Mouse (Mus musculus): ENCODE data around the gene Cebpz. TPM values are rescaled to one million over a fixed set of nuclear protein-coding genes. Genes with fewer than 3 reads are reported as not detected.
A peak's percentile ranks its signal among the peaks of the same experiment; 100 is the strongest.

The Cebpz gene
- polyA plus RNA-seq, 1 experiment: 1.0 TPM

GRCm38 (mm10) chr17:78885286-78886065 is 51.4 kb downstream of the Cebpz start:
- H3K27me3 ChIP-seq (ENCODE audit: control insufficient read depth, insufficient read depth, low read length): no peaks in the 10 kb centered on the region
- 80% methylated on average over 5 of the region's 5 CpGs for WGBS
- H3K27ac ChIP-seq (ENCODE audit: insufficient read depth, low read depth, low read length): no peak overlapping the region
- no peak for TF ChIP-seq POLR2A (IDR thresholded peaks at IDR 0.05; ENCODE audit: low read depth, low read length)
- no peak for TF ChIP-seq CTCF (IDR thresholded peaks at IDR 0.05; ENCODE audit: extremely low read depth, insufficient read length, insufficient replicate concordance, low read depth, low read length)
- no peaks in the 10 kb centered on the region for H3K36me3 ChIP-seq (ENCODE audit: control insufficient read depth, insufficient read depth, low read length)
- no peak overlapping the region for H3K4me3 ChIP-seq (ENCODE audit: low read depth, low read length)
- peaks cover 3% of the 10 kb centered on the region; the same call in 1 of the 2 replicates for H3K4me1 ChIP-seq (ENCODE audit: control insufficient read depth, insufficient read depth, insufficient read length, low read length)

- TF ChIP-seq POLR2A (IDR thresholded peaks at IDR 0.05; ENCODE audit: low read depth, low read length): no peak
- TF ChIP-seq CTCF (IDR thresholded peaks at IDR 0.05; ENCODE audit: extremely low read depth, insufficient read length, insufficient replicate concordance, low read depth, low read length): no peak
- WGBS: 88% methylated on average over 4 of the region's 4 CpGs
- H3K36me3 ChIP-seq (ENCODE audit: control insufficient read depth, insufficient read depth, low read length): peaks cover 5% of the 10 kb centered on the region
These were observed 53.6 kb downstream of the Cebpz start for GRCm38 (mm10) chr17:78883291-78883690.

DNA sequence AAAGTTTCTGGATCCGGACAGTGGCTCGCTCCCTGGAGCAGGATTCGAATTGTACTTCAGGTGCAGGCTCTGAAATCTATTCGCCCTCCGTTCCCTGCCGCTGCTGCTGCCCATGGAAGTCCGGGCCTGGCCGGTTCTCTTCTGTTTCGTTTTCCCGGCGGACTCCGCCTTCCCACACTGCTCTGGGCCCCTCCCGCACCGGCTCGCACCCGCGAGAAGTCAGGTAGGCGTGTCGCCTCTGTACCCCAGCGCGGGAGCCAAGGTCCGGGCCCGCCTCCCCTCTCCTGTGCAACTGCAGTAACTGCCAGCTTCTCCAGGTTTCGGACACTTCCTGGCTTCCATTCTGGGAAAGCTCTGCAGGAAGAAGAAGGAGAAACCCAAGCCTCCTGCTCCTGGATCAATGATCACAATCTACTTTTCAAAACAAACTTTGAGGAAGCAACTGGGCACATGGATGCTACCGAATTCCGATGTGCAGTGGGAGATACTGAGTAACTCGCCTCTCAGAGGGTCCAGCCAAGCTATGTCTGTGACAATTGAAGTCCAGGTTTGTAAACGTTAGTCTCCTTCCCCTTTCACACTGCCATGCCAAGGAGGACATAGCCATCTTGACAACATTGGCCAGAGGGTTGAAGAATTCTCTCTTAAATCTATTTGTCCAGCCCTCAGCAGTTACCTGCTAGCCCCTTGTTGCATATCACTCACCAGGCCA is 54.3 kb downstream of the Cebpz start, which contains the start of gene Eif2ak2:
Eif2ak2 (minus strand) TSS at position 173 of the 712 bp plus-strand sequence.
- Histone ChIP-seq H3K27me3 (ENCODE audit: control insufficient read depth, insufficient read depth, low read length) (no peaks in the 10 kb centered on the region), H3K4me1 (ENCODE audit: control insufficient read depth, insufficient read depth, insufficient read length, low read length) (peaks cover 3% of the 10 kb centered on the region; the same call in 1 of the 2 replicates), H3K36me3 (ENCODE audit: control insufficient read depth, insufficient read depth, low read length) (peaks cover 12% of the 10 kb centered on the region), H3K4me3 (ENCODE audit: low read depth, low read length) (peak within 1 kb of the TSS; percentile 78), H3K27ac (ENCODE audit: insufficient read depth, low read depth, low read length) (peak within 1 kb of the TSS; percentile 89)
- 1% methylated on average over 28 of the region's 28 CpGs for WGBS
- TF ChIP-seq POLR2A (IDR thresholded peaks at IDR 0.05; ENCODE audit: low read depth, low read length): peak; percentile 90
- no peak for TF ChIP-seq CTCF (IDR thresholded peaks at IDR 0.05; ENCODE audit: extremely low read depth, insufficient read length, insufficient replicate concordance, low read depth, low read length)

More at GRCm38 (mm10) chr17:78883291-78883690, 53.6 kb downstream of the Cebpz start:
- no peaks in the 10 kb centered on the region for H3K27me3 ChIP-seq (ENCODE audit: control insufficient read depth, insufficient read depth, low read length)
- no peak overlapping the region for H3K27ac ChIP-seq (ENCODE audit: insufficient read depth, low read depth, low read length)
- H3K4me3 ChIP-seq (ENCODE audit: low read depth, low read length): no peak overlapping the region
- peaks cover 3% of the 10 kb centered on the region; the same call in 1 of the 2 replicates for H3K4me1 ChIP-seq (ENCODE audit: control insufficient read depth, insufficient read depth, insufficient read length, low read length)

- H3K4me1 ChIP-seq (ENCODE audit: control insufficient read depth, insufficient read depth, insufficient read length, low read length): peaks cover 3% of the 10 kb centered on the region; the same call in 1 of the 2 replicates
- 3% methylated on average over 5 of the region's 7 CpGs for WGBS
- TF ChIP-seq CTCF (IDR thresholded peaks at IDR 0.05; ENCODE audit: extremely low read depth, insufficient read length, insufficient replicate concordance, low read depth, low read length): no peak
- TF ChIP-seq POLR2A (IDR thresholded peaks at IDR 0.05; ENCODE audit: low read depth, low read length): no peak
- peak overlapping the region; percentile 78 for H3K4me3 ChIP-seq (ENCODE audit: low read depth, low read length)
- peaks cover 15% of the 10 kb centered on the region for H3K36me3 ChIP-seq (ENCODE audit: control insufficient read depth, insufficient read depth, low read length)
- peak overlapping the region; percentile 89 for H3K27ac ChIP-seq (ENCODE audit: insufficient read depth, low read depth, low read length)
- H3K27me3 ChIP-seq (ENCODE audit: control insufficient read depth, insufficient read depth, low read length): no peaks in the 10 kb centered on the region
These were observed 55.0 kb downstream of the Cebpz start for GRCm38 (mm10) chr17:78881878-78882304.

- Histone ChIP-seq H3K27me3 (ENCODE audit: control insufficient read depth, insufficient read depth, low read length) (no peaks in the 10 kb centered on the region), H3K4me3 (ENCODE audit: low read depth, low read length) (no peak overlapping the region), H3K36me3 (ENCODE audit: control insufficient read depth, insufficient read depth, low read length) (peaks cover 60% of the 10 kb centered on the region), H3K27ac (ENCODE audit: insufficient read depth, low read depth, low read length) (no peak overlapping the region), H3K4me1 (ENCODE audit: control insufficient read depth, insufficient read depth, insufficient read length, low read length) (no peaks in the 10 kb centered on the region)
- WGBS: 94% methylated on average over 6 of the region's 6 CpGs
- TF ChIP-seq CTCF (IDR thresholded peaks at IDR 0.05; ENCODE audit: extremely low read depth, insufficient read length, insufficient replicate concordance, low read depth, low read length) (no peak), POLR2A (IDR thresholded peaks at IDR 0.05; ENCODE audit: low read depth, low read length) (no peak)
These were observed 63.0 kb downstream of the Cebpz start for GRCm38 (mm10) chr17:78873886-78874285.

Other genes with a start within 250 kb of the Cebpz start
- 2.6 and 5.6 TPM in 2 replicates for gene Strn, start 199.9 kb downstream of the Cebpz start, polyA plus RNA-seq (2012; rRNA removed)
- 4.8 and 9.6 TPM in 2 replicates for gene Heatr5b, start 101.7 kb downstream of the Cebpz start, polyA plus RNA-seq (2012; rRNA removed)
- gene Gpatch11, start 101.5 kb downstream of the Cebpz start, polyA plus RNA-seq (2012; rRNA removed): 4.6 and 6.5 TPM in 2 replicates
- gene Eif2ak2, start 54.5 kb downstream of the Cebpz start, polyA plus RNA-seq (2012; rRNA removed): 0.77 and 2.6 TPM in 2 replicates
- gene Sult6b1, start 30.1 kb downstream of the Cebpz start, polyA plus RNA-seq (2012; rRNA removed): not detected in 2 replicates
- gene Cebpzos, start 20.6 kb downstream of the Cebpz start, polyA plus RNA-seq (2012; rRNA removed): 0.85 and 3.9 TPM in 2 replicates
- gene Ndufaf7, start 70 bp upstream of the Cebpz start, polyA plus RNA-seq (2012; rRNA removed): 1.2 and 2.5 TPM in 2 replicates
- 1.5 and 1.6 TPM in 2 replicates for gene Prkd3, start 83.8 kb upstream of the Cebpz start, polyA plus RNA-seq (2012; rRNA removed)
- gene Qpct, start 114.8 kb upstream of the Cebpz start, polyA plus RNA-seq (2012; rRNA removed): 1.8 and 2.3 TPM in 2 replicates